Mouse (Mus musculus): Measurements from ENCODE around the gene Inpp5a.

DNA sequence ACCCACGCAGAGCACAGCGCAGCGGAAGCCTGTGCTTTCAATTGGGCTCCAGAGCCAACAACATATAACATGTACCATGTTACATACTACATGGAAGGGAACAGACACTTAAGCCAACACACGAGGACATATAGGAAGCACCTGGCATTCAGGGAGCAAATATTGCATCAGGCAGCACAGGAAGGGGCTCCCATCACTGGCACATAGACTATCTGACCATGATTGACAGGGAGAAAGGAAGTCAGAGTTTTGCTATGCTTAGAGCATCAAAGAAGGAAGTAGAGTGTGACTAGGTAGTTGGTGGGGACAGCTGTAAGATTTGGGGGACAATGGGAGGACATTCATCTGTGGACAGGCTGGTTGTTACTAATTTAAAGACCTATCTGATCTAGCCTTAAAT, 103.4 kb downstream of the Inpp5a start:
- TF ChIP-seq CTCF (IDR thresholded peaks at IDR 0.05; ENCODE audit: low read depth): no peak
- TF ChIP-seq EP300 (IDR thresholded peaks at IDR 0.05; ENCODE audit: low read depth): no peak

Measured in heart, postnatal 0 days (tissue).